Comparison of ENCODE assay signal across 13 mouse cellular contexts in genomic region chr4:102446160-102446945, GRCm38 (mm10).
DNase-seq lines count a peak whose midpoint lies in the region; ATAC-seq lines count a peak whose summit lies in the region.
"Had no signal": no experiment of that assay in that cellular context is flagged by ENCODE, and none has a peak within 500 bp of the region (broad histone marks: within the 10 kb centered on the region; RNA-seq: fewer than 3 reads in every experiment).

No protein-coding gene starts in this region.

- WGBS in hindbrain, embryonic 13.5 days: 77% methylated on average over 8 of the region's 8 CpGs
- 83% methylated on average over 8 of the region's 8 CpGs for WGBS in hindbrain, embryonic 11.5 days
- WGBS in forebrain, embryonic 11.5 days: 85% methylated on average over 8 of the region's 8 CpGs
- WGBS in midbrain, embryonic 14.5 days: 80% methylated on average over 8 of the region's 8 CpGs

- H3K27ac ChIP-seq in hindbrain, embryonic 13.5 days: 0 out of 2 replicates have a peak overlapping the region, but pooled peaks have one; percentile 48
- no peak overlapping the region for H3K27ac ChIP-seq in hindbrain, embryonic 11.5 days (ENCODE audit: low read depth, low read length)
- no peak overlapping the region for H3K27ac ChIP-seq in forebrain, embryonic 11.5 days (ENCODE audit: low read depth, low read length)
- H3K27ac ChIP-seq in midbrain, embryonic 14.5 days (replicated peaks; ENCODE audit: low read depth, low read length): no peak overlapping the region

- H3K4me2 ChIP-seq in hindbrain, embryonic 13.5 days: no peak overlapping the region
- H3K4me2 ChIP-seq in hindbrain, embryonic 11.5 days (replicated peaks; ENCODE audit: low read depth, low read length): no peak overlapping the region
- no peak overlapping the region for H3K4me2 ChIP-seq in forebrain, embryonic 11.5 days (ENCODE audit: low read depth, low read length, severe bottlenecking)
- no peak overlapping the region for H3K4me2 ChIP-seq in midbrain, embryonic 14.5 days (ENCODE audit: low read length)

- intact Hi-C loops in heart, postnatal 10 days (cut with DNase I): no loop called here

- H3K27me3 ChIP-seq in hindbrain, embryonic 13.5 days: no peaks in the 10 kb centered on the region
- no peaks in the 10 kb centered on the region for H3K27me3 ChIP-seq in hindbrain, embryonic 11.5 days (ENCODE audit: control insufficient read depth, insufficient read depth, low read length)
- H3K27me3 ChIP-seq in forebrain, embryonic 11.5 days (ENCODE audit: control insufficient read depth, insufficient read depth, low read length): no peaks in the 10 kb centered on the region
- no peaks in the 10 kb centered on the region for H3K27me3 ChIP-seq in midbrain, embryonic 14.5 days (ENCODE audit: control insufficient read depth, insufficient read depth, low read length)

- no peak overlapping the region for H3K9ac ChIP-seq in hindbrain, embryonic 13.5 days
- no peak overlapping the region for H3K9ac ChIP-seq in hindbrain, embryonic 11.5 days (ENCODE audit: low read depth, low read length)
- no peak overlapping the region for H3K9ac ChIP-seq in forebrain, embryonic 11.5 days (ENCODE audit: low read length)
- no peak overlapping the region for H3K9ac ChIP-seq in midbrain, embryonic 14.5 days (replicated peaks; ENCODE audit: low read length)

- H3K9me3 ChIP-seq in hindbrain, embryonic 13.5 days: no peaks in the 10 kb centered on the region
- no peaks in the 10 kb centered on the region for H3K9me3 ChIP-seq in hindbrain, embryonic 11.5 days (ENCODE audit: control insufficient read depth, low read length)
- H3K9me3 ChIP-seq in forebrain, embryonic 11.5 days (ENCODE audit: control insufficient read depth, low read length): no peaks in the 10 kb centered on the region
- no peaks in the 10 kb centered on the region for H3K9me3 ChIP-seq in midbrain, embryonic 14.5 days (ENCODE audit: control insufficient read depth, low read length)

- no peak overlapping the region for H3K4me3 ChIP-seq in hindbrain, embryonic 13.5 days
- H3K4me3 ChIP-seq in hindbrain, embryonic 11.5 days (ENCODE audit: low read depth, low read length): no peak overlapping the region
- H3K4me3 ChIP-seq in forebrain, embryonic 11.5 days (ENCODE audit: low read depth, low read length): no peak overlapping the region
- no peak overlapping the region for H3K4me3 ChIP-seq in midbrain, embryonic 14.5 days (replicated peaks; ENCODE audit: low read depth, low read length)

- ATAC-seq in hindbrain, embryonic 13.5 days (ENCODE audit: low FRiP score): no peak
- ATAC-seq in hindbrain, embryonic 11.5 days (ENCODE audit: low FRiP score): no peak
- ATAC-seq in erythroid progenitor cell, adult 5-6 weeks (replicated peaks; ENCODE audit: low FRiP score, poor library complexity, severe bottlenecking): peak; percentile 52; the same call in 1 of the 2 replicates
- ATAC-seq in forebrain, embryonic 11.5 days (replicated peaks; ENCODE audit: low FRiP score): no peak
- no peak for ATAC-seq in midbrain, embryonic 14.5 days (ENCODE audit: low FRiP score, low TSS enrichment)

- no peak for DNase-seq in hindbrain, embryonic 11.5 days (ENCODE audit: low spot score)
- DNase-seq in heart, postnatal 10 days: peak; percentile 54 to 72
- DNase-seq in mesoderm, embryonic 11.5 days (ENCODE audit: low read depth, low spot score): peak; percentile 44
- DNase-seq in cerebellum, postnatal 10 days: no peak
- DNase-seq in forebrain, embryonic 11.5 days (ENCODE audit: low spot score): no peak
- no peak for DNase-seq in midbrain, embryonic 14.5 days
- DNase-seq: cerebellum, adult 11 months; gastrocnemius, postnatal 14 days; kidney, adult 2 months; layer of hippocampus, postnatal 36 days; spleen, adult 18-20 months had no signal

- H3K36me3 ChIP-seq in hindbrain, embryonic 13.5 days: no peaks in the 10 kb centered on the region
- no peaks in the 10 kb centered on the region for H3K36me3 ChIP-seq in hindbrain, embryonic 11.5 days (ENCODE audit: control insufficient read depth, insufficient read depth, low read length)
- no peaks in the 10 kb centered on the region for H3K36me3 ChIP-seq in forebrain, embryonic 11.5 days (ENCODE audit: control insufficient read depth, insufficient read depth, low read length)
- no peaks in the 10 kb centered on the region for H3K36me3 ChIP-seq in midbrain, embryonic 14.5 days (ENCODE audit: control insufficient read depth, insufficient read depth, low read length)

- H3K4me1 ChIP-seq in hindbrain, embryonic 13.5 days (replicated peaks): no peaks in the 10 kb centered on the region
- H3K4me1 ChIP-seq in hindbrain, embryonic 11.5 days (replicated peaks; ENCODE audit: control insufficient read depth, insufficient read depth, low read length): no peaks in the 10 kb centered on the region
- peaks cover 2% of the 10 kb centered on the region; the same call in 1 of the 2 replicates for H3K4me1 ChIP-seq in forebrain, embryonic 11.5 days (replicated peaks; ENCODE audit: control insufficient read depth, insufficient read depth, low read length)
- no peaks in the 10 kb centered on the region for H3K4me1 ChIP-seq in midbrain, embryonic 14.5 days (ENCODE audit: control insufficient read depth, insufficient read depth, low read length)

Comparison
In these comparisons a context has a peak if more than half of its experiments do, and no peak if none do; other contexts are left out.
1. DNase-seq: peak in heart, postnatal 10 days (2 of 2) and mesoderm, embryonic 11.5 days (single experiment); none in hindbrain, embryonic 11.5 days (single experiment), cerebellum, postnatal 10 days (0 of 2), forebrain, embryonic 11.5 days (single experiment) and midbrain, embryonic 14.5 days (single experiment).